Mouse (Mus musculus): ENCODE measurements around the gene Dhcr24. TPM values are rescaled to one million over a fixed set of nuclear protein-coding genes. Genes with fewer than 3 reads are reported as not detected.

Dhcr24 gene
- polyA plus RNA-seq (2017; shearing (Covaris generic)) = 1.1 TPM

GRCm38 (mm10) chr4:106560846-106561781 is at the start of gene Dhcr24:
Dhcr24 (plus strand) TSS chr4:106561038.

GRCm38 (mm10) chr4:106617056-106617455 is 56.2 kb downstream of the Dhcr24 start, which contains the start of gene Lexm:
Lexm (minus strand) TSS chr4:106617241.

GRCm38 (mm10) chr4:106622030-106622493 is 61.2 kb downstream of the Dhcr24 start, which contains the start of gene Ttc22:
Ttc22 (plus strand) TSS chr4:106622432.

Other genes starting within 250 kb of the Dhcr24 start
- 10.1 TPM for gene Usp24, start 244.8 kb upstream of the Dhcr24 start, polyA plus RNA-seq (2017; shearing (Covaris generic))
- gene Pcsk9, start 96.7 kb upstream of the Dhcr24 start, polyA plus RNA-seq (2017; shearing (Covaris generic)) = not detected
- not detected for gene Bsnd, start 68.8 kb upstream of the Dhcr24 start, polyA plus RNA-seq (2017; shearing (Covaris generic))
- gene Lexm, start 56.2 kb downstream of the Dhcr24 start, polyA plus RNA-seq (2017; shearing (Covaris generic)) = not detected
- not detected for gene Ttc22, start 61.4 kb downstream of the Dhcr24 start, polyA plus RNA-seq (2017; shearing (Covaris generic))
- 15.3 TPM for gene Pars2, start 90.0 kb downstream of the Dhcr24 start, polyA plus RNA-seq (2017; shearing (Covaris generic))
- 86.3 TPM for gene Ttc4, start 117.9 kb downstream of the Dhcr24 start, polyA plus RNA-seq (2017; shearing (Covaris generic))
- 0.13 TPM for gene Mroh7, start 169.9 kb downstream of the Dhcr24 start, polyA plus RNA-seq (2017; shearing (Covaris generic))
- not detected for gene Fam151a, start 172.9 kb downstream of the Dhcr24 start, polyA plus RNA-seq (2017; shearing (Covaris generic))
- gene Acot11, start 244.0 kb downstream of the Dhcr24 start, polyA plus RNA-seq (2017; shearing (Covaris generic)) = 25.1 TPM